Mouse (Mus musculus) kidney, adult 11 months (tissue): Measurements from ENCODE around the gene Apobec4.
A peak's percentile ranks its signal among the peaks of the same experiment; 100 is the strongest.
"Not testable (repeated sequence)": the region's sequence is repeated elsewhere in the genome, so short reads cannot be mapped to it uniquely, and the experiment has no call there.

Source experiments
- DNase-seq: peaks from one replicate; pipeline ENCODE4 v3.0.0; 2022

Apobec4 gene

DNA sequence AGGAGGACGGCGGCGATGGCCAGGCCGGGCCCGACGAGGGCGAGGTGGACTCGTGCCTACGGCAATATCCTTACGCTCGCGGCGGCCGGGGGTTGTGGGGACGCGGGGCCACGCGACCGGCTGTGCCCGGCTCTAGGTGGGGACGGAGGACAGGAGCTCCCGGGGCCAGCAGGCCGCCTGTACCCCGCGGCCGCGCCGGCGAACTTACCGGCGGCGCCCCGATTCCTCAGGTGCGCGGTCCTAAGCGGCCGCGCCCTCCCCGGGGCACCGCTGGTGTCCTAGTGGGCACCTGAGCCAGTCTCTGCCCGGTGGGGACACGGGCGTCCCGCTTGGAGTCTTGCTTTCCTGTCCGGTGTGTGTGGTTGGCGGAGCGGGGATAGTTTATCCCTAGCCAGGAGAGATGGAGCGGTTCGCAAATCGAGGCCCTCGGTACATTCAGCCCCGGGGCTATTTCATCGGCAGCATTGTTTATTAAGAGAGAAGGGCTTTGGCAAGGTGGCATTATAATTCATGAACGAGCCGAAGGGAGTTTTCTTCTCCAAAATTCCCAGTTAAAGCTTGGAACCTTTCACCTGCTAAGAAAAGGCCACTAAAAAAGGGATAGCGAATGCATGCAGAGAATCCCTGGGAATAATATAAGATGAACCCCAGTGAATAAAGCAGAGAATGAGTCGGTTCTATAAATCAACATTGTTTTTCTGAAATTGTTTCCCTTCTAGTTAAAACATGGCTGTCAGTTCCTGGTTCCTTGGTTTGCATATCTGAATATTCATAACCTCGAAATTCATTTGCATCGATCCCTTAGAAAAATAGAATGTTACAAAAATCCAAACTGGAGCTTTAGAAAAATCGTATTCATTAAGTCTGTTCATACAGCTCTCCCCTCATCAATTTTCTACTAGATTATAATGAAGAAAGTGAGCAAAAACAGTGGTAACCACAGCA, 16.7 kb downstream of the Apobec4 start:
- peak; percentile 35 for DNase-seq

DNA sequence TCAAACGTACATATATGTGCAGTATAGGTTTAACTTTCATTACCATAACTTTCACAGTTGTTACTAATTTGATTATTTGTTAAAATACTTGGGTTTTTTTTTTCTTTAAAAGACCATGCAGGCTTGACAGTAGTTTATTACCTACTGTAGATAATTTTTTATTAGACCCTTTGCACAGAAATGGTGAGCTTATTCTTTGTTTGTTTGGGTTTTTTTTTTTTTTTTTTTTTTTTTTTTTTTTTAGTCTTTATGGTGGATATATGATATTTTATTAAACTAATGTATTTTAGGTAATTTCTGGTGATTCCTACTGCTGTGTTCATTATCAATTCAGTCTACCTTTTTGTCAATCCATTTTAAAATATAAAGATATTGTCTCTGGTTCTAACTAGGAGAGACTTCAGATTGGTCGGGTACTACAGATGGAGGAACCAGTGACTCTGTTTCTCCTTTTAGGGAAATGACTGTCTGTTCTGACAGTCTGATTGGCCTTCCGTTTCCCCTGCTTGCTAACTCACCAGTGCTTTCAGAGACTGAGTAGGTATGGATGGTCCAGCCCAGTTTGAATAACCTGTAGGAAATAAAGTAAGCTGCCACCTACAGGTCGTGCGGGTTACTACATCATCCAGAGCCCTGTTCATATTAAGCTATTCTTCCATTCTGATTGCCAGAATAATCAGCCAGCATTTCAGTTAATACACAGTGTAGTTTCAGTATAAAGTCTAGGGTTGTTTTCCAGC, 17.6 kb downstream of the Apobec4 start:
- DNase-seq: peak; percentile 83

DNA sequence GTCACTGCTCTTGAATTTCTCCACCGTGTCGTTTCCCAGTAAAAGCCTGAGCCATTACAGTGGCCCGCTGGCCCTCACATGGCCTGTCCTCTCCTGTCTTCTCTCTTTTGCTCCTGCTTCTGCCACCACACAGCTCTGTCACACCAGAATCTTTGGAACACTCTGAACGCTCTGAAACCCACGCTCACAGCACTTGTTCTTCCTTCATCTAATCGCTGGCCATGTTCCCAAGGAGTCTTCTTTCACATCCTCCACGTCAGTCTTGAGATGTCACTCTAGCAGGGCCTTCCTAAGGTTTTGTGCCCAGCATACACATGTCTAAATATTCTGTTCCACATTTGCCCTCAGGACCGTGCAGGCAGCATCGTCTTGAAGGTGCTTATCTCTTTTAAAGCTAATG, 20.7 kb downstream of the Apobec4 start:
- no peak for DNase-seq

DNA sequence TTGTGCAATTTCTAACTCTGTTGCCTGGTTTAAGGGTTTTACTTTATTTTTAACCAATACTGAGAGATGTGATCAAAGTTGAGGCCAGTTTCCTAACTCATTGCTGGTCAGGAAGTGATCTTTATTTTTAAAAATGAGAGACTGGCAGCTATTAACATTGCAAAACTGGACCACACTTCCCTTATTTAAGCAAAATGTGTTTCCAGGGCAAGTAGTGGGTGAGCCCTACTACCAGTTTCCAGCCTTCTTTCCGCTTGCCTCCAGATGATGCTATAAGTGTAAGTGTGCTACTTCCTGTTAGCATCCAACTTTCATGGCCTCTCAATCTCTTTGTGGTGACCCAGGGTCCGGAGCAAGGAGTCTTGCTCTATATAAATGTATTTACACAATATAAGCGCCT, 24.2 kb downstream of the Apobec4 start:
- not testable (repeated sequence) for DNase-seq

DNA sequence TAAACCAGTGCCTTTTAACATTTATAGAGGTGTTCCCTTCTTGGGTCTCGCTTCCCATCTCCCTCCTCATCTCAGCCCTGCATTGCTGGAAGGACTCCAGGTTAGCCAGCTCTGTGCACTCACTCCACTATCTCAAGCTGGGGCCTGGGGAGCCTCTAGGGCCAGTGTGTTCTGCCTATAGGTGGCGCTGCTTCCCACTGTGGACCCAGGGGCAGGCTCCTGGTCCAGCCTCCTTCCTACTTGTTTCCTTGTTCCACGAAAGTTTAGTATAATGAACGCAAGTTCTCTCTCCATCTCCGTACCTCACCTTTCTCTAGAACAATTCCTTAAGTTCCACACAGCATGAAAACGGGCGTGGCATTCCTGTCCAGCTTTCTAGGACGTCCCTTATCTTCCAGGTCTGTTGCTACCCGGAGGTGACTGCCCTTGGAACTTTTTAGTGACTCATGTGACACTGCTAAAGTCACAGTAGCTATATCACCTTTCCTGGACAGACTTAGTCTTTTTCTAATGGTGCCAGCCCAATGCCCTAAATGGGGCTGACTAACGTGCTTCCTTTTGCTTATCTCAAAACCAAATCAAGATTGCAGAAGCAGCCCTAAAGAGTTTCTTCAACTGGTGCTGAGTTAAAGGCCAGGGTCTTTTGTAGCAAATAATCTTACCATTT, 28.9 kb downstream of the Apobec4 start:
- peak; percentile 68 for DNase-seq

DNA sequence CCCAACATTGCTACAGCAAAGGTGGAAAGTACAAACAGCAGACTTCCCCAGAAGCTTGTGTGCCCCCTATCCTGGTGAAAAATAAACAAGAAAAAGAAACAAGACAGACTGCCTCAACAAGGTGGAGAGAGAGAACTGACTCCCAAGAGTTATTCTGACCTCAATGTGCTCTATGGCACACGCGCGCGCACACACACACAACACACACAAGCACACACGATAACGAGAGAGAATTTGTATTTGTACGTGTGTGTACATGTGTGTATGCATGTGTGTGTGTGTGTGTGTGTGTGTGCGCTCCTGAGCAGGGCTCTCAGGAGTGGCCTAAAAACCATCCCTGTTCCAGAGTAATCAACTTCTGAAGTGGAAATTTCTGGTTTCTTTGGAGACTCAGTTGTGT, 34.3 kb downstream of the Apobec4 start:
- no peak for DNase-seq

DNA sequence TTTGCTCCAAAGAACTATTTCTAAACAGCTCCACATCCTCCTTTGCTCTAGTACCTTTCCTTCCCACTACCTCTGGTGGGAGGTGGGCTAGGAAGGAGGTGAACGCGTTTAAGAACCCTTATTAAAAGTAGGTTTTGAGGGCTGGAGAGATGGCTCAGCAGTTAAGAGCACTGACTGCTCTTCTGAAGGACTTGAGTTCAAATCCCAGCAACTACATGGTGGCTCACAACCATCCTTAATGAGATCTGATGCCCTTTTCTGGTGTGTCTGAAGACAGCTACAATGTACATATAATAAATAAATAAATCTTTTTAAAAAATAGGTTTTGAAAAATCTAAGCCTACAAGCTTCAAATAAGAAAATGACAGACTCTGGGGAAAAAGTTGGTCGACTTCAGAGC, 35.1 kb downstream of the Apobec4 start:
- DNase-seq: not testable (repeated sequence)

DNA sequence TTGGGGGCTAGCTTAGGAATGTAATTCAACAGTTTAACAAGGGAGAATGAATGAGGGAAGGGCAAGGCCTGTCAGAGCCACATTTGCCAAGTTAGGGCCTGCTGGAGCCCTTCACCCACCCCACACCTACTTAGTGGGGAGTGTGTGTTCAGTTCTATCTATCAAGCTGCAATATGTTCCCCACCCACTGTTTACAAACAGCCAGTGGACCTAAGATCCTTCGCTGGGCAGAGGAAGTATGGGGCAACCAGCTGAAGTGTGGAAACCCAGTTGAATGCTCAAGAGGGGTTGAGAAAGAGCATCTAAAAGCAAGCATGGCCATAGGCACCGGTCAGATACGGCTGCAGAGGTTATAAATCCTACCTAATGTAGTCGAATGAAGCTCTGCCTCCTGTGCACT, 36.6 kb downstream of the Apobec4 start:
- DNase-seq: no peak

DNA sequence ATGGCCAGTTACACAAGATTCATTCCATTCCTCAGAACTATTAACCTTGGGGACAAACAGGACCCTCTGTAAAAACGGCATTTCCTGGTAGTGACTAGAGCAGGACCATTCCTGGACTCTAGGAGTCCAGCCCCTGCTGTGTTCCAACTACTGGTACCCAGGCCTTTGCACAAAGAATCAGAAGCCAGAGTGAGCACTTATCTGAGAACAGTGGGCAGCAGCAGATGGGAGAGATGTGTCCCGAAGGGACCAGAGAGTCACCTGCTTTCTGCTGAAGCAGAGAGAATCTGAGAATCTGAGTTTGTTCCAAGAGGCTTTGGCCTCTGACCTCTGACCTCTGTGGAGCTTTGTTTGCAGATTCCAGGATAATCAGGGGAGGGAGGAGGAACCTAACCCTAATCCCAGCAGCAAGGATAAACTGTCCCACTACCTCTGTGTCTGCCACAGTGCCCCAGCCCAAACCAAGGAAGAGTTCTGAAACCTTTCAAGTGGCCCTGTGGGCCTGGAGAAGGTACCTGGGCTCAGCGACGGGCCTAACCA, 37.8 kb downstream of the Apobec4 start:
- no peak for DNase-seq

DNA sequence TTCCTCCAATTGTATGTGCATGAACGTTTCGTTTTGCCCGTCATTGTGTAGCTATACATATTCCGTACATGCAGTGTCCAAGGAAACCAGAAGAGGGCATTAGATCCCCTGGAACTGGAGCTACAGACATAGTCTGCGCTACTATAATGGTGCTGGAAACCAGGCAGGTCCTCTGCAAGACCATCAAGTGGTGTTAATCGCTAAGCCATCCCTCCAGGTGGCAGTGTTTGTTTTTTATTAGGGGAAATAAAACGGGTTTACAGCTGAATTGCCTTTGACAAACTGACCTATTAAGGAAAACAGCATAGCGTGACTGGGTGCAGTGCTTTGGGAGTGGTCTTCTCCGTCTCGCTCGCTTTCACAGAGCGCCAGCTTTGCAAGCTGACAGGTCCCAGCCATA, 39.9 kb downstream of the Apobec4 start:
- DNase-seq: no peak

DNA sequence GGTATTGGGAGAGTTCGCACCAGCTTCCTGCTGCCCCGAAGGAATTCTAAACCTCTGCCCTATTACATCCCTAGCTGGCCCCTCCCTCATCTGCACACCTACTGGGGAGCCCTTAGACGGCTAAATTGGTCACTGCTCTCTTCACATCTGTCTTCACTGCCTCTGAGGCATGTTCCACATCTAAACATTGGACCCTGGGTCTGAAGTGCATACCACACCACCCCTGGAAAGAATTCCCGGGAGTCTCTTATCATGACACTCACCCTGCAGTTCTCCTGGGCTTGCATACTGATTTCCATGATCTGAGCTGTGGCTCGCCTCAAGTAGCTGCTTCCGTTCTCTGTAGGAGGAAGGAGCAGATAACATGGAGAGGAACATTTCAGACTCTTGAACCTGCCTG, 40.5 kb downstream of the Apobec4 start:
- no peak for DNase-seq

DNA sequence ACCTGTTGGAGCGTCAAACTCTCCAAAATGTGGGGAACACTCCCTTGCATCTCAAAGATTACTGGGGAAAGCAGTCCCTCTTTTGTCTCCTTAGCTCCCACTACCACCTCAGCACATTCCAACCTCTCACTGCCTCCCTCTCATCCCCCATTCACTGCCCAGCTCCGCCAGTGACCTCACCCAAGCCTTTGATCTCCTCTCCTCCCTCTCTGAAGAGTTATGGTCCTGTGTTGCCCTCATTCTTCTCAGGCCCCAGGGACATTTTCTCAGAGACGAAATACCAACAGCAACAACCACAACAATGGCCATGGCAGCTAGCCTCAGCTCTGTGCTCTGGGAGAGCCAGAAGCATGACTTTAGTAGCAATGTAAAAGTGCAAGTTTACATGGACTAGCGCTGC, 40.9 kb downstream of the Apobec4 start:
- DNase-seq: no peak

DNA sequence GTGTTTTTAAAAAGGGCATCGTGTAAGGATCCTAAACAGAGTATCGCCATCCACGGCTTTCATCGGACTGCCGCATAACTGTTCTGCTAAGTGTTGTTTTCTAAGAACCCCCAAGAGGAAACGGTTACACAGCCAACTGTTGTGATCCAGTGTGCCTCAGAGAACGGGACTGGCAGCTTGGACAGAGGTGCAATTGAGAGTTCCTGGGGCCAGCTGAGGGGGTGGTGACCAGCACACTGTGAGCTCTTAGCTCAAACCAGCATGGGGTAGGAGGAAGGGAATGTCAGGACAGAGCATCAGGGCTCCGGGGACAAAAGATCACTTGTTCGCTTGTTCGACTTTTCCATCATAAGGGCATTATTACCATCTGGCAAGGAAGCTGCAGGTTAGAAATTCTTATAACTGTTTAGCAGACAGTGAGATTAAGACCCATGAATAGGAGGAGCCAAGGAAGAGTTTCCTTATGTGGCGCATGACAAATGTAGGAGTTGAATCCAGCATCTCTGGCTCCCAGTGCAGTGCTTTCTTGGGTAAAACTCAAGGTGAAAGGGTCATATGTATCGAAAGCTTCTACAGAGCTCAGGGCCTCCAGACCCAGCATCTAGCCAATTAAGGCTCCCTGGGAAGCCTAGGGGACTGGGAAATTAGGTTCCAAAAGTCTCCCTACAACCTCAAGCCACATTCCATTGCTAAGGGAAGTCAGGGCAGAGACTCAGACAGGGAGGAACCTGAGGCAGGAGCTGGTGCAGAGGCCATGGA, 42.6 kb downstream of the Apobec4 start:
- DNase-seq: no peak

DNA sequence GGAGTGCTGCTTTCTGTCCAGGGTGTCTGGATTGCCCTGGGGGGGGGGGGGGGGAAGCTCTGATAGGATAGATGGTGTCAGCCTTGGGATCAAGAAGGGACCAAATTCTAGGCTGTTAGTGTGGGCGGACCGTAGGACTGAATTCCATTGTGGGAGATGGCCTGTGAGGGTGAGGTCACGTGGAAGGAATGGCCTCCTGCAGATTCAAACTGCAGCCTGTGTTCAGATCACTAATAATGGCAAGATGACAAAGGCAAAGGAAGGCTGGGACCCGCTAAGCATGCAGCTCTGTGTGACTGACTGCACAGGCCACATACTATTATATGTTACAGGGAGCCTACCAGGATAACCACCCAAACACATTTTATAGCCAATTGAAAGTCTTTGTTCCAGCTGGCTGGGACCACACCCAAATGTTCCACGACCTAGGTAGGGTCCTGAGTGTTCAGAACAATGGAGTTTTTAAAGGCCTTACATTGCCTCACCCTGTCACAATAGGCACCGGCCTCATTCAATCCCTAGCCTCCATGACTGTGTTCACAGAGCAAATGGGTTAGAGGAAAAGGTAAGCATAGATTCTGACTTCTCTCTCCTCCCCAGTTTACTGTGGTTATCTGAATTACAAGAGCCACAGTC, 43.3 kb downstream of the Apobec4 start:
- no peak for DNase-seq

DNA sequence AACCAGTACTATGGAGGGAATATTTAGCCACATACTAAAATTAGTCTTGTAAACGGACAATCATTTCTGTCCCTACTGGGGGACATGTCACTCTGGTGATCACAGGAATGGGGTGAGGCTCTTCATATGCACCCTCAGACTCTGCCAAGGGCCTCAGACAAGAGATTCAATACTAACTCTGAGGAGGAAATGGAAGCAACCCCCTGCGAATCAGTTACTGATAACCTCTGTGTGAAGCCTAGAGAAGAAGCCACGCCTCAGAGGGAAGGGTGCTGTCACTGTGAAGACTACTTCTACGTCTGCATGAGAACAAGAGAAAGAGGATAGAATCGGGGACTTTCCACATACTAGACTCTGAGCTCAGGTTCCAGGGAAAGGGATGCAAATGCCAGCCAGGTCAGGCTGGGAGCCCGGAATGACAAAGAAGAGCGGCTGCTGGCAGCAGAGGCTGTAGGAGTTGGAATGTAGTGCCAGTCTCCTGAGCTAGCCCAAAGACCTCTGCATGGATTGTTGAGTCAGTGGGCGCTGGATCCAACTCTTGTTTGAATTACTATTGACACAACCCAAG, 45.4 kb downstream of the Apobec4 start:
- DNase-seq: no peak

DNA sequence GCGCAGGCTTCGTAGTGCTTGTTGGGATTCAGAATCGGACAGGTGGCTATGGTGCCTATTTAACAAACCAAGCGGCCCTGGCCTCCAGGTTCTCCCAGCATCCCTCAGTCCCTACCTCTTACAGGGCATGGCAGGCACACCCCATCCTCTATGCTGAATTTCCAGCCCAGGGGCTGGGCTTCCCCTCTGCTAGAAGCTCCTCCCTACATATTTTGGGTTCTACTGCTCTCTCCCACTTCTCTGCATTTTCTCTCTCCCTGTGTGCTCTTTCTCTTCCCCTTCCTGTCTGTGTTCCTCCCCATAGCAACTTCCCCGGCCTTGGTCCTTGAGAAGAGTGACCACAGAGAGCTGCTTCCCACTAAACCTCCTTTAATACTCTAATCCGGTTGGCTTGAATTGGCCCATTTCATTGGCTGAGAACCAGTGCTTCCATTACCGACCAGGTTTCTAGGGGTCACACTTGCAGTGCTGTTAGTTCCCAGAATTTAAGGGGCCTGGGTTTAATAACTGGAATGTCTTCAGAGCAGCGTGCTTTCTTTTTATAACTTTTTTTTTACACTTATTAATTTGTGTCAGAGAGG, 46.4 kb downstream of the Apobec4 start:
- no peak for DNase-seq

DNA sequence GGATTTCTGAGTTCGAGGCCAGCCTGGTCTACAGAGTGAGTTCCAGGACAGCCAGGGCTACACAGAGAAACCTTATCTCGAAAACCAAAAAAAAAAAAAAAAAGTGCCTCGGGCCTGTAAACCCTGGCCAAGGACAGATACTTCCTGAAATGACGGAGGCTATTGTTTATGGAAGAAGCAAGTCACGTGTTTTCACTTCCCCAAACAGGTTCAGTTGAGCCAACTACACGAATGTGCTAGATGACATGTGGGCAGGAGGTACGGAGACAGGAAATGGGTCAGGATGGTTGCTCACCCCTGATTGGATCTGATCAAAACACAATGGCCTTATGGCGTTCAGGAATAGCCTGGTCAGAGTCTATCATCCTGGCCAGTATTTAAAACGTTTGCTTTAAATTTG, 47.8 kb downstream of the Apobec4 start:
- no peak for DNase-seq

DNA sequence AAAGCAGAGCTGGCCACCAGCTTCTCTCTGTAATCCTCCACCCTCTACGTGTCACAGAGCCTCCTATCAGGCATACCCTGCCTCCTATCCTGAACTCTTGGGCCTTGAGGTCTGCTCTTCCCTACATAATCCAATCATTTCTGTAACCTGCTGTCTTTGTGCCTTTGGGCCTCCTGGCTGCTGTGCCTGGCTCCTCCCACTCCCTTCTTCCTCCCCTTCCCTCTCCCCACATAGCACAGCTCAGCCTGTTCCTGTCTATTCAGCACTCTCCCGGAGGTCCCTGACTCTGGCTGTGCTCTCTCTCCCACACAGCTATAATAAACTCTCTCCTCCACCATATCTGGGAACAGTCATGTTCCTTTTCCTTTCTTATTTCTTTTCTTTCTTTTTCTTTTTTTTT, 49.5 kb downstream of the Apobec4 start, which contains the start of gene Ncf2:
TSS of gene Ncf2 (plus strand) at position 298 of the 400 bp plus-strand sequence.
- DNase-seq: no peak

DNA sequence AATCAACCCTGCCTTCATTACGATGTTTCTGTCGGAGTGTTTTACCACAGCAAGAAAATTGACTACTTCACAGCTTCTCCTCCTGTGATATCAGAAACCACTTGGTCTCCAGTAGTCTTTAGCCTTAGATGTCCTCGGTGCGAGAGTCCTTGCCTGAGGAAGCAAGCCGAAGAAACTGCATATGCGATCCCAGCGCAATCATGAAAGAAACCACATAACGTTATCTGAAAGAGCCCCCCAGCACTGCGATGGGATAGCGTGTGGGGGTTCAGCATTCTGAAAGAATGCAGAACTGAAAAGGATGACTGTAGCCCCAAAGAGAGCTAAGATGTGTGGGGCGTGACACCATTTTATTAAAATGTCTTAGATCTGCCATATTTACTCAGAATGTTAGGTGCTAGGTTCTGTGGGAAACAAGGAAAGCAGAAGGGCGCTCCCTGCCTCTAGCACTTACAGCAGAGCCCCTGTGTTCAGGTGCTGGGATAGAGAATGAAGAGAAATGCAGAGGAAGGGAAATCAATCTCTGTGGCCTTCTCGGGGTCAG, 50.4 kb downstream of the Apobec4 start:
- no peak for DNase-seq

DNA sequence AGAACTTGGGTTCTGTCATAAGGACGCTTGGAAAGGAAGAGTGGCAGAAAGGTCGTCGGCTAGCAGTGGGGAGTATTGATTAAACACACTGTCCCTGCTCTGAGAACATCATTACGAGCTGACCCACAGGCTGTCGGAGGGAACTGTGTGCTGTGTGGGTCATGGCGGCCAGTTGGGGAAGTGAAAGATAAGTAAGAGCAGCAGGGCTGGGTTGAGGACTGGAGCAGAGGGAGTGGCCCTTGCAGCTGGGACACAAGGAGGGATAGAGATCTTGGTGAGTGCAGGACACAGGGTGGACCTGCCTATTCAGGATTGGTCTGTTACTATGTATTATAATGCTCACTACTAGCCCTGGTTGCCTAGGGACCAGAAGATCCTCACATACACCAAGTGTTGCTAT, 54.6 kb downstream of the Apobec4 start:
- DNase-seq: no peak
